Mouse (Mus musculus): ENCODE measurements around the gene Tpm4. TPM values are rescaled to one million over a fixed set of nuclear protein-coding genes. Genes with fewer than 3 reads are reported as not detected.

Gene Tpm4
- total and polyA plus RNA-seq, 2 experiments from 2014 or later, result 195 to 222 TPM

DNA sequence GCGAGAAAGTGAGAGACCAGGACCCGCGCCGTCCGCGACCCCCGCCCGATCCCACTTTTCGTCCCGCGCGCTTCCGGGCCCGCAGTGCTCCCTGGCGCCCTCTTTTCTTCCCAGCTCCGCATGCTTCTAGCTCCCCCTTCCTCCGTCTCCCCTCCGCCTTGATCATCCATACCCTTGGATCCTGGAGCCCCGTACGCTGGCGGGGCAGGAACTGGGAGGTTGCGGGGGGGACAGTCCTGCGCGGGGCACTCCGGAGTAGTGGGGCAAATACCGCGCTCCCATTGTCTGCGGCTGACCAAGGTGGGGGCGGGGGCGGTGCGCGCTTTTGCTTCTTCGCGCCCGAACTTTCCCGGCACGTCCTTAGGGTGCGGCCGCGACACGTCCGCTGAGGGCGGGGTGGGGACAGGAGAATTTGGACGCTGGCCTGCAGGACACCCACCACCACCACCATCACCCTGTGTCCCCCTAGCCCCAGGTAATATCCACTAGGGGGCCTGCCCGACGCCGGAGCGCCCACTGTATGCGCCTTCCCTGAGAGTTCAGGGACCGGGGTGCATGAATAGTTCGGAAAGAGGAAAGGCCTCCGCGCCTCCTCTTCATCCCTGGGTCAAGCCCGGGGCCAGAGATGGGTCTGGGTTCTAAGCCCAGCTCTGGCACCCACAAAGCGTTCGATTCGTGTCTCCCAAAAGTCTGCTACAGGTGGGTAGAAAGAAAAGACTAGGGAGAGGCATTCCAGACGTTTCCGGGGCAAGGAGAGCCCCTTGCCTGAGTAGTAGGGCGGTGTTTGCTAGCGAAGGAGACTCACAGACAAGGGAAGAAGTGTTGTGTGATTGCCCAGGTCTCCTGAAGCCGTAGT lies 899 bp downstream of the Tpm4 start:
- peak overlapping the region; percentile 97 for H3K27ac ChIP-seq (ENCODE audit: low read depth)
- peak overlapping the region; percentile 94 for H3K9ac ChIP-seq (replicated peaks; ENCODE audit: low read depth, low read length)
- H3K4me2 ChIP-seq (ENCODE audit: low read depth, low read length), result peak overlapping the region; percentile 89
- H3K27me3 ChIP-seq (ENCODE audit: control insufficient read depth, insufficient read depth, low read length), result no peaks in the 10 kb centered on the region
- H3K4me3 ChIP-seq (ENCODE audit: low read depth, low read length), result peak overlapping the region; percentile 85
- H3K9me3 ChIP-seq (replicated peaks; ENCODE audit: control insufficient read depth, low read length), result no peaks in the 10 kb centered on the region
- WGBS, result 0% methylated on average over 58 of the region's 62 CpGs
- DNase-seq (ENCODE audit: low spot score), result peak; percentile 39
- TF ChIP-seq EP300 (IDR thresholded peaks at IDR 0.05; ENCODE audit: low read depth) (no peak), CTCF (IDR thresholded peaks at IDR 0.05; ENCODE audit: low read depth) (peak; percentile 22; the same call in 1 of the 2 replicates)
- H3K36me3 ChIP-seq (replicated peaks; ENCODE audit: control insufficient read depth, insufficient read depth, low read length), result peaks cover 25% of the 10 kb centered on the region
- peaks cover 9% of the 10 kb centered on the region for H3K4me1 ChIP-seq (ENCODE audit: control insufficient read depth, insufficient read depth)
- peak; percentile 65 for ATAC-seq (ENCODE audit: insufficient read depth, low read depth)

DNA sequence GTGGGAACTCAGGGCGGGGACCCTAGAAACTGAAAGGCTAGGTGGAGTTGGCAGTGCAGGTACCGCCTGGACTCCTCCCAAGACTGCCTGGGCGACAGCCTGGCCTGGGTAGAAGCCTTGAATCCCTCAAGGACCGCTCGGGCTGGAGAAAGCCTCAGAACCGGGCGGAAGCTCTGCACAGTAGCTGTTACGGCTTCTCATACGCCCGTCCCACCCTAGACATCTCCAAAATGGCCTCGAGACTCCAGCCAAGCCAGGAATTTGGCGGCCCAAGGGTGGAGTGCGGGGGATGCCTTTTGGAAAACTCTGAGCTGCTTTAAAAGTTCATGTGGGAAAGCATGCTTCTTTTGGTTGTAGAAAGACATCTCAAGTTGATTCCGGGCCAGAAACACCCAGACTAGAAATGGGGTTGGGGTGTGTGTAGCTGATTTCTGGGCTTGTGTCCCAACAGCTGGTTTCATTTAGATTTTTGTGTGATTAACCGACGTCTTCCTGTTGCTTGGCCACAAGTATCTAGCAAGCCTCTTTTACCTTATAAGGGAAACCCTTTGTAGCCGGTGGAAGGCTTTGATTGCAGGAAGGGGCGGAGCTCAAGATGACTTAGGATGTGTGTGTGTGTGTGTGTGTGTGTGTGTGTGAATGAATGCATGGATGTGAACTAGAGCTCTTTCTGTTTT lies 1.7 kb downstream of the Tpm4 start:
- Histone ChIP-seq H3K4me2 (ENCODE audit: low read depth, low read length) (peak overlapping the region; percentile 89), H3K9ac (replicated peaks; ENCODE audit: low read depth, low read length) (peak overlapping the region; percentile 94), H3K27me3 (ENCODE audit: control insufficient read depth, insufficient read depth, low read length) (no peaks in the 10 kb centered on the region), H3K27ac (ENCODE audit: low read depth) (peak overlapping the region; percentile 97), H3K9me3 (replicated peaks; ENCODE audit: control insufficient read depth, low read length) (no peaks in the 10 kb centered on the region), H3K4me3 (ENCODE audit: low read depth, low read length) (peak overlapping the region; percentile 85), H3K36me3 (replicated peaks; ENCODE audit: control insufficient read depth, insufficient read depth, low read length) (peaks cover 33% of the 10 kb centered on the region), H3K4me1 (ENCODE audit: control insufficient read depth, insufficient read depth) (peaks cover 9% of the 10 kb centered on the region)
- WGBS, result under 1% methylated on average over 18 of the region's 18 CpGs
- TF ChIP-seq EP300 (IDR thresholded peaks at IDR 0.05; ENCODE audit: low read depth) (peak; percentile 77), CTCF (IDR thresholded peaks at IDR 0.05; ENCODE audit: low read depth) (no peak)
- peak; percentile 88 for DNase-seq (ENCODE audit: low spot score)
- ATAC-seq (ENCODE audit: insufficient read depth, low read depth), result peak; percentile 49

DNA sequence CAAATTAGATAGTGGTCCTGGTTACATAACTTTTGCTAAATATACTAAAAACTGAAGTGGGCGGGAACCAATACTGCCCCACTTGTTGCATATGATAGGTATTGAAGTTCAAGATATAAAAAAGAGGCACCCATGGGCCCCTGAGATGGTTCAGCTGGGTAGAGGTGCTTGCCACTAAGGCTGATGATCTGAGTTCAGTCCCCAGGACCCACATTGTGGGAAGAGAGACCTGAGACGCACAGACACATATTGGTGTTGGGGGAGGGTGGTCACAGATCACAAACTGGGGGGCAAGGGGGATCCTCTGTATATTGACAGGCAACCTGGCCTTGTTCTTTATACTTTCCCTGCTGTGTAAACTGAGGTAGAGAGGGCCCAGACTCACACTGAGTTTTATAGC lies 2.7 kb downstream of the Tpm4 start:
- no peak overlapping the region for H3K9ac ChIP-seq (replicated peaks; ENCODE audit: low read depth, low read length)
- peak overlapping the region; percentile 89 for H3K4me2 ChIP-seq (ENCODE audit: low read depth, low read length)
- H3K9me3 ChIP-seq (replicated peaks; ENCODE audit: control insufficient read depth, low read length), result no peaks in the 10 kb centered on the region
- peaks cover 9% of the 10 kb centered on the region for H3K4me1 ChIP-seq (ENCODE audit: control insufficient read depth, insufficient read depth)
- H3K4me3 ChIP-seq (ENCODE audit: low read depth, low read length), result no peak overlapping the region
- ATAC-seq (ENCODE audit: insufficient read depth, low read depth), result no peak
- no peaks in the 10 kb centered on the region for H3K27me3 ChIP-seq (ENCODE audit: control insufficient read depth, insufficient read depth, low read length)
- H3K36me3 ChIP-seq (replicated peaks; ENCODE audit: control insufficient read depth, insufficient read depth, low read length), result peaks cover 43% of the 10 kb centered on the region
- TF ChIP-seq EP300 (IDR thresholded peaks at IDR 0.05; ENCODE audit: low read depth), result no peak
- TF ChIP-seq CTCF (IDR thresholded peaks at IDR 0.05; ENCODE audit: low read depth), result no peak
- no peak for DNase-seq (ENCODE audit: low spot score)
- H3K27ac ChIP-seq (ENCODE audit: low read depth), result no peak overlapping the region
- WGBS, result 80% methylated on average over 2 of the region's 2 CpGs

DNA sequence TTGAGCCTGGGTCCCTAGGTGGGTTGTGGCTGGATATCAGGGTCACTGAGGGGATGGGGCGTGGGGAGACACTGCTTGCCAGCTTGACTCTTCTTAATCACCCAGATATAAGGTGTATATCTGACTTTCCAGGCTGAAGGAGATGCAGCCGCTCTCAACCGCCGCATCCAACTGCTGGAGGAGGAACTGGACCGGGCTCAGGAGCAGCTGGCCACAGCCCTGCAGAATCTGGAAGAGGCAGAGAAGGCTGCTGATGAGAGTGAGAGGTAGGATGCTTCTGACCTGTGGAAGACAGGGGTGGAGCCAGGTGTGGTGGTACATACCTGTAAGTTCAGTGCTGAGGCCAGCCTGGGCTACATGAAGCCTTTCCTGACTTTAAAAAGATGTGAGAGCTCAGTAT lies 3.7 kb downstream of the Tpm4 start:
- no peaks in the 10 kb centered on the region for H3K27me3 ChIP-seq (ENCODE audit: control insufficient read depth, insufficient read depth, low read length)
- no peak overlapping the region for H3K9ac ChIP-seq (replicated peaks; ENCODE audit: low read depth, low read length)
- 95% methylated on average over 5 of the region's 5 CpGs for WGBS
- TF ChIP-seq CTCF (IDR thresholded peaks at IDR 0.05; ENCODE audit: low read depth) (no peak), EP300 (IDR thresholded peaks at IDR 0.05; ENCODE audit: low read depth) (no peak)
- H3K4me2 ChIP-seq (ENCODE audit: low read depth, low read length), result no peak overlapping the region
- ATAC-seq (ENCODE audit: insufficient read depth, low read depth) (no peak), DNase-seq (ENCODE audit: low spot score) (no peak)
- no peak overlapping the region for H3K27ac ChIP-seq (ENCODE audit: low read depth)
- peaks cover 53% of the 10 kb centered on the region for H3K36me3 ChIP-seq (replicated peaks; ENCODE audit: control insufficient read depth, insufficient read depth, low read length)
- peaks cover 2% of the 10 kb centered on the region for H3K4me1 ChIP-seq (ENCODE audit: control insufficient read depth, insufficient read depth)
- no peak overlapping the region for H3K4me3 ChIP-seq (ENCODE audit: low read depth, low read length)
- no peaks in the 10 kb centered on the region for H3K9me3 ChIP-seq (replicated peaks; ENCODE audit: control insufficient read depth, low read length)

- peaks cover 11% of the 10 kb centered on the region; the same call in 1 of the 2 replicates for H3K4me1 ChIP-seq (ENCODE audit: control insufficient read depth, insufficient read depth)
- DNase-seq (ENCODE audit: low spot score) (no peak), ATAC-seq (ENCODE audit: insufficient read depth, low read depth) (no peak)
- H3K4me3 ChIP-seq (ENCODE audit: low read depth, low read length), result no peak overlapping the region
- TF ChIP-seq EP300 (IDR thresholded peaks at IDR 0.05; ENCODE audit: low read depth) (no peak), CTCF (IDR thresholded peaks at IDR 0.05; ENCODE audit: low read depth) (no peak)
- H3K27me3 ChIP-seq (ENCODE audit: control insufficient read depth, insufficient read depth, low read length), result no peaks in the 10 kb centered on the region
- H3K9me3 ChIP-seq (replicated peaks; ENCODE audit: control insufficient read depth, low read length), result no peaks in the 10 kb centered on the region
- no peak overlapping the region for H3K9ac ChIP-seq (replicated peaks; ENCODE audit: low read depth, low read length)
- H3K36me3 ChIP-seq (replicated peaks; ENCODE audit: control insufficient read depth, insufficient read depth, low read length), result peaks cover 99% of the 10 kb centered on the region
- WGBS, result 82% methylated on average over 13 of the region's 13 CpGs
- H3K27ac ChIP-seq (ENCODE audit: low read depth), result no peak overlapping the region
- no peak overlapping the region for H3K4me2 ChIP-seq (ENCODE audit: low read depth, low read length)
Observed at GRCm38 (mm10) chr8:72143256-72143824, 8.6 kb downstream of the Tpm4 start.

Measured in heart, postnatal 0 days (tissue).